32 mouse cellular contexts compared by ENCODE assay signal in genomic region chr2:180303468-180303867, GRCm38 (mm10). TPM values are rescaled to one million over a fixed set of nuclear protein-coding genes. Genes with fewer than 3 reads are reported as not detected.
DNase-seq lines count a peak whose midpoint lies in the region; ATAC-seq and TF ChIP-seq lines count a peak whose summit lies in the region.
"Had no signal": no experiment of that assay in that cellular context is flagged by ENCODE, and none has a peak within 500 bp of the region (broad histone marks: within the 10 kb centered on the region; RNA-seq: fewer than 3 reads in every experiment).

No protein-coding gene starts in this region.

- peaks cover 5% of the 10 kb centered on the region; the same call in 1 of the 2 replicates for H3K4me1 ChIP-seq in heart, embryonic 15.5 days (replicated peaks)
- peaks cover 3% of the 10 kb centered on the region; the same call in 1 of the 2 replicates for H3K4me1 ChIP-seq in lung, adult 2 months (ENCODE audit: control insufficient read depth, insufficient read depth, low read length)
- H3K4me1 ChIP-seq in lung, postnatal 0 days (ENCODE audit: insufficient read depth, low read depth, low read length), result 0 out of 2 replicates have a peak, but pooled peaks cover 2% of the 10 kb centered on the region
- H3K4me1 ChIP-seq in neural tube, embryonic 15.5 days, result no peaks in the 10 kb centered on the region
- H3K4me1 ChIP-seq: embryonic facial prominence, embryonic 15.5 days; forebrain, embryonic 12.5 days; hindbrain, embryonic 13.5 days; limb, embryonic 12.5 days; midbrain, embryonic 10.5 days; neural tube, embryonic 13.5 days had no signal

- no peaks in the 10 kb centered on the region for H3K9me3 ChIP-seq in heart, embryonic 15.5 days (replicated peaks)
- no peaks in the 10 kb centered on the region for H3K9me3 ChIP-seq in lung, postnatal 0 days (ENCODE audit: low read length)
- no peaks in the 10 kb centered on the region for H3K9me3 ChIP-seq in neural tube, embryonic 15.5 days (replicated peaks)
- H3K9me3 ChIP-seq: embryonic facial prominence, embryonic 15.5 days; forebrain, embryonic 12.5 days; hindbrain, embryonic 13.5 days; limb, embryonic 12.5 days; liver, embryonic 15.5 days; midbrain, embryonic 10.5 days; neural tube, embryonic 13.5 days had no signal

- H3K4me2 ChIP-seq in heart, embryonic 15.5 days, result no peak overlapping the region
- no peak overlapping the region for H3K4me2 ChIP-seq in lung, postnatal 0 days (replicated peaks; ENCODE audit: low read depth, low read length)
- no peak overlapping the region for H3K4me2 ChIP-seq in neural tube, embryonic 15.5 days
- H3K4me2 ChIP-seq: embryonic facial prominence, embryonic 15.5 days; forebrain, embryonic 12.5 days; hindbrain, embryonic 13.5 days; limb, embryonic 12.5 days; liver, embryonic 15.5 days; neural tube, embryonic 13.5 days had no signal

- TF ChIP-seq POLR2A in lung, adult 2 months (IDR thresholded peaks at IDR 0.05; ENCODE audit: borderline replicate concordance, extremely low read depth, low read depth, low read length), result no peak

- peak; percentile 50 for TF ChIP-seq EP300 in lung, postnatal 0 days (IDR thresholded peaks at IDR 0.05)

- TF ChIP-seq CTCF in lung, adult 2 months (IDR thresholded peaks at IDR 0.05; ENCODE audit: insufficient read depth, low read length), result no peak
- no peak for TF ChIP-seq CTCF in lung, postnatal 0 days (IDR thresholded peaks at IDR 0.05)

- 53% methylated on average over 12 of the region's 12 CpGs for WGBS in heart, embryonic 15.5 days
- WGBS in lung, adult 2 months, result 51% methylated on average over 12 of the region's 12 CpGs
- WGBS in lung, postnatal 0 days, result 40% methylated on average over 12 of the region's 12 CpGs
- 88% methylated on average over 12 of the region's 12 CpGs for WGBS in neural tube, embryonic 15.5 days

- DNase-seq in heart, adult 11 months, result no peak
- peak; percentile 44 to 50 for DNase-seq in lung, adult 18-20 months
- no peak for DNase-seq in lung, adult 2 months
- DNase-seq in lung, postnatal 0 days (ENCODE audit: low spot score), result peak; percentile 92
- DNase-seq in lung, postnatal 36 days, result peak; percentile 45
- no peak for DNase-seq in thymus, postnatal 0 days (ENCODE audit: low spot score)
- DNase-seq: adrenal gland, adult 2 months; adrenal gland, postnatal 36 days; B cell, adult 2 months; cerebellum, adult 18-20 months; cerebellum, postnatal 25 days; forebrain, postnatal 0 days; gastrocnemius, postnatal 14 days; heart, postnatal 4 days; kidney, adult 11 months; kidney, postnatal 10 days; thymus, adult 2 months; thymus, postnatal 4 days had no signal

- H3K27ac ChIP-seq in heart, embryonic 15.5 days, result peak overlapping the region; percentile 28; the same call in 1 of the 2 replicates
- H3K27ac ChIP-seq in lung, postnatal 0 days (ENCODE audit: low read length), result peak overlapping the region; percentile 83
- no peak overlapping the region for H3K27ac ChIP-seq in neural tube, embryonic 15.5 days (replicated peaks)
- H3K27ac ChIP-seq: embryonic facial prominence, embryonic 10.5 days; embryonic facial prominence, embryonic 15.5 days; forebrain, embryonic 12.5 days; hindbrain, embryonic 13.5 days; limb, embryonic 12.5 days; liver, embryonic 15.5 days; midbrain, embryonic 10.5 days; neural tube, embryonic 13.5 days had no signal

- peak; percentile 65 for ATAC-seq in heart, embryonic 15.5 days (replicated peaks; ENCODE audit: insufficient number of reproducible peaks, insufficient read depth, low FRiP score, low read depth)
- peak; percentile 83 for ATAC-seq in lung, postnatal 0 days
- no peak for ATAC-seq in neural tube, embryonic 15.5 days (ENCODE audit: low FRiP score)
- ATAC-seq: forebrain, postnatal 0 days had no signal

- H3K4me3 ChIP-seq in heart, embryonic 15.5 days, result no peak overlapping the region
- H3K4me3 ChIP-seq in lung, adult 2 months (replicated peaks; ENCODE audit: extremely low read depth, low read depth, low read length), result no peak overlapping the region
- no peak overlapping the region for H3K4me3 ChIP-seq in lung, postnatal 0 days (ENCODE audit: low read depth, low read length)
- H3K4me3 ChIP-seq in neural tube, embryonic 15.5 days (replicated peaks), result no peak overlapping the region
- H3K4me3 ChIP-seq: embryonic facial prominence, embryonic 10.5 days; embryonic facial prominence, embryonic 15.5 days; forebrain, embryonic 12.5 days; hindbrain, embryonic 13.5 days; limb, embryonic 12.5 days; liver, embryonic 15.5 days; midbrain, embryonic 10.5 days; myocyte; neural tube, embryonic 13.5 days had no signal

- H3K36me3 ChIP-seq in heart, embryonic 15.5 days, result no peaks in the 10 kb centered on the region
- H3K36me3 ChIP-seq in lung, postnatal 0 days (ENCODE audit: insufficient read depth, low read length), result no peaks in the 10 kb centered on the region
- H3K36me3 ChIP-seq in neural tube, embryonic 15.5 days, result no peaks in the 10 kb centered on the region
- H3K36me3 ChIP-seq: embryonic facial prominence, embryonic 10.5 days; embryonic facial prominence, embryonic 15.5 days; forebrain, embryonic 12.5 days; hindbrain, embryonic 13.5 days; limb, embryonic 12.5 days; liver, embryonic 15.5 days; midbrain, embryonic 10.5 days; neural tube, embryonic 13.5 days had no signal

- no peak overlapping the region for H3K9ac ChIP-seq in heart, embryonic 15.5 days
- no peak overlapping the region for H3K9ac ChIP-seq in lung, postnatal 0 days (replicated peaks; ENCODE audit: low read depth)
- no peak overlapping the region for H3K9ac ChIP-seq in neural tube, embryonic 15.5 days (replicated peaks)
- H3K9ac ChIP-seq: embryonic facial prominence, embryonic 15.5 days; forebrain, embryonic 12.5 days; forebrain, postnatal 0 days; hindbrain, embryonic 13.5 days; limb, embryonic 12.5 days; liver, embryonic 15.5 days; neural tube, embryonic 13.5 days had no signal

- no peaks in the 10 kb centered on the region for H3K27me3 ChIP-seq in heart, embryonic 15.5 days
- H3K27me3 ChIP-seq in lung, postnatal 0 days (replicated peaks; ENCODE audit: insufficient read depth, low read length), result no peaks in the 10 kb centered on the region
- no peaks in the 10 kb centered on the region for H3K27me3 ChIP-seq in neural tube, embryonic 15.5 days (replicated peaks)
- H3K27me3 ChIP-seq: embryonic facial prominence, embryonic 15.5 days; forebrain, embryonic 12.5 days; hindbrain, embryonic 13.5 days; liver, embryonic 15.5 days; neural tube, embryonic 13.5 days had no signal

RNA-seq across cellular contexts. Expression of gene Rbbp8nl, which starts 13.8 kb away (rescaled TPM):
- 0.06 and 0.28 TPM in 2 replicates for polyA plus RNA-seq in heart, embryonic 15.5 days (2015; fragmentation: Nextera tagmentation; extraction: Ambion mirVana)
- polyA plus RNA-seq in lung, adult 2 months (2012; rRNA removed), result 1.4 and 2.3 TPM in 2 replicates
- polyA plus RNA-seq in lung, postnatal 0 days (2015; fragmentation: Nextera tagmentation; extraction: Ambion mirVana), result 0.20 and 0.46 TPM in 2 replicates
- 0.05 TPM in 1 of 2 replicates, not detected in the other for polyA plus RNA-seq in thymus, postnatal 0 days (2015; fragmentation: Nextera tagmentation; extraction: Ambion mirVana)
- 0.40 TPM in 1 of 2 replicates, not detected in the other for polyA plus RNA-seq in neural tube, embryonic 15.5 days (2015; fragmentation: Nextera tagmentation; extraction: Ambion mirVana)
- polyA plus RNA-seq: adrenal gland, adult 2 months; forebrain, postnatal 0 days; heart, postnatal 0 days; hindbrain, embryonic 13.5 days; liver, adult 2 months; liver, embryonic 15.5 days; midbrain, postnatal 0 days; myocyte; neural tube, embryonic 13.5 days had no signal

RNA-seq across cellular contexts. Expression of gene Cables2, which starts 30.2 kb away (rescaled TPM):
- polyA plus RNA-seq in heart, embryonic 15.5 days (2015; fragmentation: Nextera tagmentation; extraction: Ambion mirVana), result 8.4 and 10.5 TPM in 2 replicates
- polyA plus RNA-seq in lung, adult 2 months (2012; rRNA removed), result 22.7 and 28.2 TPM in 2 replicates
- polyA plus RNA-seq in lung, postnatal 0 days (2015; fragmentation: Nextera tagmentation; extraction: Ambion mirVana), result 15.5 and 16.1 TPM in 2 replicates
- 6.4 and 7.1 TPM in 2 replicates for polyA plus RNA-seq in thymus, postnatal 0 days (2015; fragmentation: Nextera tagmentation; extraction: Ambion mirVana)
- polyA plus RNA-seq in neural tube, embryonic 15.5 days (2015; fragmentation: Nextera tagmentation; extraction: Ambion mirVana), result 21.2 and 25.6 TPM in 2 replicates

RNA-seq across cellular contexts. Expression of gene Gata5, which starts 31.0 kb away (rescaled TPM):
- 5.3 and 7.9 TPM in 2 replicates for polyA plus RNA-seq in heart, embryonic 15.5 days (2015; fragmentation: Nextera tagmentation; extraction: Ambion mirVana)
- polyA plus RNA-seq in lung, adult 2 months (2012; rRNA removed), result 5.4 and 9.9 TPM in 2 replicates
- polyA plus RNA-seq in lung, postnatal 0 days (2015; fragmentation: Nextera tagmentation; extraction: Ambion mirVana), result 10.4 and 11.4 TPM in 2 replicates
- not detected in 2 replicates for polyA plus RNA-seq in thymus, postnatal 0 days (2015; fragmentation: Nextera tagmentation; extraction: Ambion mirVana)
- 0.04 and 0.14 TPM in 2 replicates for polyA plus RNA-seq in neural tube, embryonic 15.5 days (2015; fragmentation: Nextera tagmentation; extraction: Ambion mirVana)
- polyA plus RNA-seq: embryonic facial prominence, embryonic 15.5 days; forebrain, embryonic 12.5 days; forebrain, postnatal 0 days; midbrain, postnatal 0 days; myocyte had no signal

RNA-seq across cellular contexts. Expression of gene Rps21, which starts 46.3 kb away (rescaled TPM):
- 259 and 352 TPM in 2 replicates for polyA plus RNA-seq in heart, embryonic 15.5 days (2015; fragmentation: Nextera tagmentation; extraction: Ambion mirVana)
- polyA plus RNA-seq in lung, adult 2 months (2012; rRNA removed), result 2,052 and 2,661 TPM in 2 replicates
- polyA plus RNA-seq in lung, postnatal 0 days (2015; fragmentation: Nextera tagmentation; extraction: Ambion mirVana), result 418 and 453 TPM in 2 replicates
- polyA plus RNA-seq in thymus, postnatal 0 days (2015; fragmentation: Nextera tagmentation; extraction: Ambion mirVana), result 928 and 961 TPM in 2 replicates
- 382 and 405 TPM in 2 replicates for polyA plus RNA-seq in neural tube, embryonic 15.5 days (2015; fragmentation: Nextera tagmentation; extraction: Ambion mirVana)

Comparison
In these comparisons a context has a peak if more than half of its experiments do, and no peak if none do; other contexts are left out.
1. DNase-seq: peak in lung, adult 18-20 months (2 of 2), lung, postnatal 0 days (single experiment) and lung, postnatal 36 days (single experiment); none in heart, adult 11 months (single experiment), lung, adult 2 months (single experiment) and thymus, postnatal 0 days (single experiment).